Mouse (Mus musculus) kidney, adult 2 months (tissue): ENCODE measurements around the gene Mogat2. TPM values are rescaled to one million over a fixed set of nuclear protein-coding genes. Genes with fewer than 3 reads are reported as not detected.

Source experiments
- DNase-seq: peaks from one replicate; pipeline ENCODE4 v3.0.0; 2021
- H3K27ac ChIP-seq: fragments of 200-500 bp; 2 replicates; pipeline ENCODE4 v1.5.1; 2012; ENCODE audit warnings: low read depth, low read length, control low read depth, inconsistent platforms; ENCODE audit not compliant: insufficient read depth
- H3K27me3 ChIP-seq: fragments of 200-500 bp; replicated peaks from 2 replicates; pipeline ENCODE4 v1.6.1; 2012; ENCODE audit warnings: mild to moderate bottlenecking, moderate library complexity, low read length, inconsistent platforms; ENCODE audit not compliant: control insufficient read depth, insufficient read depth
- H3K36me3 ChIP-seq: fragments of 200-500 bp; 2 replicates; pipeline ENCODE4 v1.6.1; 2012; ENCODE audit warnings: mild to moderate bottlenecking, moderate library complexity, low read length, inconsistent platforms; ENCODE audit not compliant: control insufficient read depth, insufficient read depth
- H3K4me1 ChIP-seq: fragments of 200-500 bp; 2 replicates; pipeline ENCODE4 v1.6.1; 2011; ENCODE audit warnings: low read length; ENCODE audit not compliant: control insufficient read depth, insufficient read depth
- H3K4me3 ChIP-seq: fragments of 200-500 bp; 2 replicates; pipeline ENCODE4 v1.5.1; 2011; ENCODE audit warnings: mild to moderate bottlenecking, low read depth, low read length, control low read depth; ENCODE audit not compliant: insufficient read depth
- CTCF ChIP-seq: fragments of 200-500 bp; conservative IDR thresholded peaks from 2 replicates; pipeline ENCODE4 v1.5.1; 2011; ENCODE audit warnings: low read depth, mild to moderate bottlenecking, control low read depth, low read length, moderate library complexity, mixed read lengths; ENCODE audit not compliant: insufficient read depth, insufficient read length
- POLR2A ChIP-seq: fragments of 200-500 bp; IDR thresholded peaks from one replicate; pipeline ENCODE4 v1.6.1; 2011; ENCODE audit warnings: low read depth, low read length, control low read depth
- WGBS: fragments of 180-500 bp; shearing (Covaris S2); methylation state at CpG from one replicate; pipeline ENCODE4 v1.1.7; 2018; 5-methylcytosine and 5-hydroxymethylcytosine counted together
- polyA plus RNA-seq: library from polyadenylated mRNA; depleted of rRNA; stranded (reverse); fragments of >200 nt; gene quantifications from 2 replicates; pipeline ENCODE4 v1.2.3, GENCODE M21; 2012

Gene Mogat2
- polyA plus RNA-seq, 1 experiment = 29.6 TPM

- H3K36me3 ChIP-seq = no peaks in the 10 kb centered on the region
- DNase-seq = no peak
- no peaks in the 10 kb centered on the region for H3K27me3 ChIP-seq
- no peaks in the 10 kb centered on the region for H3K4me1 ChIP-seq
- WGBS = 14% methylated on average over 42 of the region's 42 CpGs
- H3K4me3 ChIP-seq = peak overlapping the region; percentile 41; the same call in 1 of the 2 replicates
- H3K27ac ChIP-seq = no peak overlapping the region
- TF ChIP-seq CTCF = no peak
- no peak for TF ChIP-seq POLR2A
Measured at GRCm38 (mm10) chr7:99268951-99269945, 30.8 kb upstream of the Mogat2 start.

- H3K27me3 ChIP-seq = no peaks in the 10 kb centered on the region; the same call in 1 of the 2 replicates
- peak overlapping the region; percentile 41 for H3K4me3 ChIP-seq
- DNase-seq = no peak
- H3K36me3 ChIP-seq = no peaks in the 10 kb centered on the region
- WGBS = 2% methylated on average over 29 of the region's 29 CpGs
- no peak overlapping the region for H3K27ac ChIP-seq
- TF ChIP-seq POLR2A (no peak), CTCF (no peak)
- H3K4me1 ChIP-seq = no peaks in the 10 kb centered on the region
Measured at GRCm38 (mm10) chr7:99268506-99268900, 30.1 kb upstream of the Mogat2 start.

- H3K27ac ChIP-seq = no peak overlapping the region
- TF ChIP-seq CTCF = no peak
- no peak for TF ChIP-seq POLR2A
- under 1% methylated on average over 59 of the region's 59 CpGs for WGBS
- peak overlapping the region; percentile 41 for H3K4me3 ChIP-seq
- DNase-seq = peak; percentile 26
- H3K36me3 ChIP-seq = no peaks in the 10 kb centered on the region
- no peaks in the 10 kb centered on the region; the same call in 1 of the 2 replicates for H3K27me3 ChIP-seq
- H3K4me1 ChIP-seq = no peaks in the 10 kb centered on the region
Measured at GRCm38 (mm10) chr7:99267897-99268505, 29.6 kb upstream of the Mogat2 start.

- WGBS = 4% methylated on average over 34 of the region's 34 CpGs
- peak within 1 kb of the TSS; percentile 41 for H3K4me3 ChIP-seq
- H3K27ac ChIP-seq = no peak within 1 kb of the TSS
- H3K36me3 ChIP-seq = no peaks in the 10 kb centered on the region
- H3K4me1 ChIP-seq = no peaks in the 10 kb centered on the region
- DNase-seq = no peak
- no peaks in the 10 kb centered on the region; the same call in 1 of the 2 replicates for H3K27me3 ChIP-seq
- TF ChIP-seq CTCF (no peak), POLR2A (no peak)
Measured at GRCm38 (mm10) chr7:99267251-99267896, 29.0 kb upstream of the Mogat2 start, which contains the start of gene Map6. TSS of gene Map6 (plus strand) at chr7:99267447.

- H3K27ac ChIP-seq = no peak overlapping the region
- no peaks in the 10 kb centered on the region for H3K36me3 ChIP-seq
- no peak overlapping the region for H3K4me3 ChIP-seq
- H3K4me1 ChIP-seq = no peaks in the 10 kb centered on the region
- TF ChIP-seq CTCF (no peak), POLR2A (no peak)
- H3K27me3 ChIP-seq = no peaks in the 10 kb centered on the region; the same call in 1 of the 2 replicates
- DNase-seq = no peak
Measured at GRCm38 (mm10) chr7:99264597-99264996, 26.2 kb upstream of the Mogat2 start.

- Histone ChIP-seq H3K27ac (no peak overlapping the region), H3K36me3 (no peaks in the 10 kb centered on the region), H3K4me3 (no peak overlapping the region), H3K4me1 (no peaks in the 10 kb centered on the region), H3K27me3 (no peaks in the 10 kb centered on the region; the same call in 1 of the 2 replicates)
- TF ChIP-seq POLR2A (no peak), CTCF (no peak)
- WGBS = 56% methylated on average over 4 of the region's 4 CpGs
- no peak for DNase-seq
Measured at GRCm38 (mm10) chr7:99263509-99263908, 25.1 kb upstream of the Mogat2 start.
